Comparison of ENCODE assay signal across 8 mouse cellular contexts in genomic region chr1:134518677-134519076, GRCm38 (mm10). TPM values are rescaled to one million over a fixed set of nuclear protein-coding genes. Genes with fewer than 3 reads are reported as not detected.
A peak's percentile ranks its signal among the peaks of the same experiment; 100 is the strongest.
DNase-seq lines count a peak whose midpoint lies in the region; ATAC-seq lines count a peak whose summit lies in the region.

No protein-coding gene starts in this region.

- H3K36me3 ChIP-seq in hindbrain, embryonic 10.5 days = no peaks in the 10 kb centered on the region
- no peaks in the 10 kb centered on the region for H3K36me3 ChIP-seq in hindbrain, embryonic 13.5 days

- H3K4me3 ChIP-seq in hindbrain, embryonic 10.5 days = no peak overlapping the region
- no peak overlapping the region for H3K4me3 ChIP-seq in hindbrain, embryonic 13.5 days

- no peak overlapping the region for H3K9ac ChIP-seq in hindbrain, embryonic 13.5 days

- no peaks in the 10 kb centered on the region for H3K9me3 ChIP-seq in hindbrain, embryonic 10.5 days
- H3K9me3 ChIP-seq in hindbrain, embryonic 13.5 days = no peaks in the 10 kb centered on the region

- no peak overlapping the region for H3K4me2 ChIP-seq in hindbrain, embryonic 13.5 days

- peaks cover 20% of the 10 kb centered on the region for H3K4me1 ChIP-seq in hindbrain, embryonic 10.5 days (replicated peaks)
- H3K4me1 ChIP-seq in hindbrain, embryonic 13.5 days (replicated peaks) = peaks cover 11% of the 10 kb centered on the region

- DNase-seq in hindbrain, embryonic 10.5 days (ENCODE audit: low spot score) = peak; percentile 61
- DNase-seq in cerebellum, postnatal 36 days = peak; percentile 78 to 81
- peak; percentile 80 to 83 for DNase-seq in gastrocnemius, adult 8-10 months (ENCODE audit: low spot score in 2 of 2)
- DNase-seq in left cerebral cortex, adult 9 months (ENCODE audit: low spot score in 2 of 2) = peak; percentile 55 to 88
- peak; percentile 88 for DNase-seq in mesoderm, embryonic 11.5 days (ENCODE audit: low read depth, low spot score)
- peak; percentile 75 to 89 for DNase-seq in spleen, postnatal 10 days (ENCODE audit: low spot score in 2 of 2)

- H3K27ac ChIP-seq in hindbrain, embryonic 10.5 days = no peak overlapping the region
- no peak overlapping the region for H3K27ac ChIP-seq in hindbrain, embryonic 13.5 days

- 20% methylated on average over 7 of the region's 7 CpGs for WGBS in hindbrain, embryonic 10.5 days
- 13% methylated on average over 7 of the region's 7 CpGs for whole genome bisulfite sequencing in hindbrain, embryonic 13.5 days

- H3K27me3 ChIP-seq in hindbrain, embryonic 10.5 days (ENCODE audit: insufficient read depth, poor library complexity, severe bottlenecking) = peaks cover 18% of the 10 kb centered on the region
- peaks cover 16% of the 10 kb centered on the region for H3K27me3 ChIP-seq in hindbrain, embryonic 13.5 days

- no peak for ATAC-seq in hindbrain, embryonic 13.5 days (ENCODE audit: low FRiP score)
- ATAC-seq in inflammation-experienced regulatory T-cells, adult 6 months = peak; percentile 97

RNA-seq across cellular contexts. Expression of gene Rabif, which starts 24.2 kb away (rescaled TPM):
- polyA plus RNA-seq in hindbrain, embryonic 10.5 days (2016; fragmentation: Nextera tagmentation; extraction: Ambion mirVana) = 43.8 and 45.0 TPM in 2 replicates
- 62.9 and 67.3 TPM in 2 replicates for polyA plus RNA-seq in hindbrain, embryonic 13.5 days (2015; fragmentation: Nextera tagmentation; extraction: Ambion mirVana)
- 1 to 10 TPM; 4.3 to 6.8 (median 5.6) TPM for total RNA-seq in gastrocnemius, adult 8-10 months (2022)
- polyA plus RNA-seq in inflammation-experienced regulatory T-cells, adult 6 months (2017; shearing (Covaris generic)) = 10 to 100 TPM; 40.2 to 42.7 (median 41.7) TPM

RNA-seq across cellular contexts. Expression of gene Mgat4e, which starts 30.8 kb away (rescaled TPM):
- not detected in 2 replicates for polyA plus RNA-seq in hindbrain, embryonic 10.5 days (2016; fragmentation: Nextera tagmentation; extraction: Ambion mirVana)
- not detected in 2 replicates for polyA plus RNA-seq in hindbrain, embryonic 13.5 days (2015; fragmentation: Nextera tagmentation; extraction: Ambion mirVana)
- total RNA-seq in gastrocnemius, adult 8-10 months (2022) = not detected
- not detected for polyA plus RNA-seq in inflammation-experienced regulatory T-cells, adult 6 months (2017; shearing (Covaris generic))

RNA-seq across cellular contexts. Expression of gene Kdm5b, which starts 41.3 kb away (rescaled TPM):
- 69.9 and 71.6 TPM in 2 replicates for polyA plus RNA-seq in hindbrain, embryonic 10.5 days (2016; fragmentation: Nextera tagmentation; extraction: Ambion mirVana)
- polyA plus RNA-seq in hindbrain, embryonic 13.5 days (2015; fragmentation: Nextera tagmentation; extraction: Ambion mirVana) = 99.4 and 103 TPM in 2 replicates
- total RNA-seq in gastrocnemius, adult 8-10 months (2022) = 1 to 10 TPM; 8.4 to 9.8 (median 9.5) TPM
- polyA plus RNA-seq in inflammation-experienced regulatory T-cells, adult 6 months (2017; shearing (Covaris generic)) = 10 to 100 TPM in 2 of 3 experiments, 1 to 10 TPM in 1; 6.4 to 19.8 (median 16.5) TPM
